Mouse (Mus musculus) embryonic facial prominence, embryonic 12.5 days (tissue): ENCODE data around the gene Myt1l. TPM values are rescaled to one million over a fixed set of nuclear protein-coding genes. Genes with fewer than 3 reads are reported as not detected.

ENCODE experiments used
- ATAC-seq: fragments of 200-750 bp; cut with Nextera tagmentation; 2 replicates; pipeline ENCODE4 v1.8.0; 2017; ENCODE audit not compliant: insufficient number of reproducible peaks, insufficient read depth, low FRiP score, low TSS enrichment
- H3K27ac ChIP-seq: fragments of 300-500 bp; sonication (generic); 2 replicates; pipeline ENCODE4 v1.5.1; 2016; ENCODE audit warnings: mild to moderate bottlenecking
- H3K27me3 ChIP-seq: fragments of 300-500 bp; sonication (generic); 2 replicates; pipeline ENCODE4 v1.6.1; 2016; ENCODE audit warnings: mild to moderate bottlenecking, moderate library complexity
- H3K36me3 ChIP-seq: fragments of 300-500 bp; sonication (generic); 2 replicates; pipeline ENCODE4 v1.6.1; 2016; ENCODE audit warnings: mild to moderate bottlenecking
- H3K4me1 ChIP-seq: fragments of 300-500 bp; sonication (generic); 2 replicates; pipeline ENCODE4 v1.6.1; 2016
- H3K4me2 ChIP-seq: fragments of 300-500 bp; sonication (generic); replicated peaks from 2 replicates; pipeline ENCODE4 v1.6.1; 2016; ENCODE audit warnings: mild to moderate bottlenecking, moderate library complexity
- H3K4me3 ChIP-seq: fragments of 300-500 bp; sonication (generic); 2 replicates; pipeline ENCODE4 v1.5.1; 2016; ENCODE audit warnings: mild to moderate bottlenecking
- H3K9ac ChIP-seq: fragments of 300-500 bp; sonication (generic); 2 replicates; pipeline ENCODE4 v1.6.1; 2016; ENCODE audit warnings: mild to moderate bottlenecking, moderate library complexity
- H3K9me3 ChIP-seq: fragments of 300-500 bp; sonication (generic); 2 replicates; pipeline ENCODE4 v1.6.1; 2016; ENCODE audit warnings: mild to moderate bottlenecking, moderate library complexity
- WGBS: fragments of 180-500 bp; shearing (Covaris S2); methylation state at CpG from one replicate; pipeline ENCODE4 v1.1.7; 2016; 5-methylcytosine and 5-hydroxymethylcytosine counted together
- polyA plus RNA-seq: library from polyadenylated mRNA; unstranded; fragments of >200 nt; fragmentation: Nextera tagmentation; extraction: Ambion mirVana; gene quantifications from 2 replicates; pipeline ENCODE4 v1.2.1, GENCODE M21; 2016

The Myt1l gene
- polyA plus RNA-seq, 1 experiment from 2014 or later = 9.8 TPM

- ATAC-seq = no peak
- H3K9ac ChIP-seq = no peak overlapping the region
- H3K9me3 ChIP-seq = no peaks in the 10 kb centered on the region
- H3K4me1 ChIP-seq = no peaks in the 10 kb centered on the region
- H3K27me3 ChIP-seq = no peaks in the 10 kb centered on the region
- H3K27ac ChIP-seq = no peak overlapping the region
- H3K36me3 ChIP-seq = no peaks in the 10 kb centered on the region
- 90% methylated on average over 6 of the region's 6 CpGs for WGBS
- no peak overlapping the region for H3K4me3 ChIP-seq
- no peak overlapping the region for H3K4me2 ChIP-seq
Observed at GRCm38 (mm10) chr12:29570351-29570750, 42.2 kb downstream of the Myt1l start.

DNA sequence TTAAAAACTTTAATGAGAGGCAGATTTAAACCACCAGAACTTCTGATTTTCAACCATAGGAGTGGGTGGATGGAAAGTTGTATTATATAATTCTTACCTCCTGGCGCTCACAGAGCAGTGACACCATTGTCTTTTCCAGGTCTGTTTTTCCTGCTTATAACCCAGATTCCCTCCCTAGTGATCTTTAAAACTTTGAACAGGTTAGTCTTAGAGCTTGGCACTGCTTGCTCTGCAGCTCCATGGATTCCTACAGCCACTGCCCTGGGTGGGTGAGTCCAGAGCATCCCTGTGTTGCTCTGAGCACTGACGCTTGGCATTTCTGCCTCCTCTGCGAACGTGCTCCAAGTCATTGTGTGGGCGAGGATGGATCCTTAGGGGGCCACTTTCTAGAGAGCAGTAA is 43.4 kb downstream of the Myt1l start:
- Histone ChIP-seq H3K9me3 (no peaks in the 10 kb centered on the region), H3K9ac (no peak overlapping the region), H3K27me3 (no peaks in the 10 kb centered on the region), H3K36me3 (no peaks in the 10 kb centered on the region), H3K4me2 (no peak overlapping the region), H3K4me1 (no peaks in the 10 kb centered on the region), H3K27ac (no peak overlapping the region), H3K4me3 (no peak overlapping the region)
- WGBS = 85% methylated on average over 5 of the region's 5 CpGs
- no peak for ATAC-seq

DNA sequence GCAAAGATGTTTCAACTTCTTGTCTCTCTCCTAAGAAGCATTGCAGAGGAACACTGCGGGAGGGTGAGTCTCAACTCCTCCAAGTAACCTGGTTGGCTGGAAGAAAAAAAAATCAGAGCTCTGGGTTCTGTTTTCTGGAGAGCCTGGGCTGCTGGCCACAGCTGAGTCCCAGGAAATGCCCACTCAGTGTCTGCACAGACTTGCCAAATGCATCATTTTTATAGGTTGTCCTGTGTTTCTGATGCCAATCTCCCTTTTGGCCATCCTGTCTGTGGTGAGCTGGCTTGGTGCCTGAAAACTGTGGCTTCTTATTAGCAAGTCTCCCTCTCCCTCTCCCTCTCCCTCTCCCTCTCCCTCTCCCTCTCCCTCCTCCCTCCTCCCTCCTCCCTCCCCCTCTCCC is 65.6 kb downstream of the Myt1l start:
- Histone ChIP-seq H3K9ac (no peak overlapping the region), H3K9me3 (peaks cover 5% of the 10 kb centered on the region; the same call in 1 of the 2 replicates), H3K4me1 (no peaks in the 10 kb centered on the region), H3K4me3 (no peak overlapping the region), H3K27ac (no peak overlapping the region), H3K4me2 (no peak overlapping the region), H3K36me3 (no peaks in the 10 kb centered on the region), H3K27me3 (no peaks in the 10 kb centered on the region)
- WGBS = 78% methylated on average over 1 of the region's 1 CpGs
- no peak for ATAC-seq

- Histone ChIP-seq H3K9ac (no peak overlapping the region), H3K27me3 (no peaks in the 10 kb centered on the region), H3K9me3 (no peaks in the 10 kb centered on the region), H3K4me2 (no peak overlapping the region), H3K4me1 (no peaks in the 10 kb centered on the region), H3K4me3 (no peak overlapping the region), H3K27ac (no peak overlapping the region), H3K36me3 (no peaks in the 10 kb centered on the region)
- ATAC-seq = no peak
- 57% methylated on average over 6 of the region's 6 CpGs for WGBS
Observed at GRCm38 (mm10) chr12:29599916-29600315, 71.7 kb downstream of the Myt1l start.

DNA sequence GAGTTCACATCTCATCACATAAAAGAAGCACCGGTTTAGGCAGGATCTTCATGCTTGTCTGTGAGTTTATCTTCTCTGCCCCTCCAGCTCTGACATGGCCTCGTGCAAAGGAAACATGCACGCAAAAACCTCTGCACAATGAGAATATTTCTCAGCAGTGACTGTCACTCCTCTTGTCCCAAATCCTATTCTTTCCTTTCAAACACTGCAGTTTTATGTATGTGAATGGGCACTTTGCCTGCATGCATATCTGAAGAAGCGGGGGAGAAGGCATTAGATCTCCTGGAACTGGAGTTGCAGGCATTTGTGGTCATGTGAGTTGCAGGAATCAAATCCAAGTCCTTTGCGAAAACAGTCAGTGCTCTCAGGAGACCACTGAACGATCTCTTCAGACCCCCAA is 73.0 kb downstream of the Myt1l start:
- ATAC-seq = no peak
- Histone ChIP-seq H3K4me1 (no peaks in the 10 kb centered on the region), H3K27me3 (no peaks in the 10 kb centered on the region), H3K36me3 (no peaks in the 10 kb centered on the region), H3K4me2 (no peak overlapping the region), H3K9me3 (no peaks in the 10 kb centered on the region), H3K9ac (no peak overlapping the region), H3K27ac (no peak overlapping the region), H3K4me3 (no peak overlapping the region)
- 82% methylated on average over 6 of the region's 6 CpGs for WGBS

DNA sequence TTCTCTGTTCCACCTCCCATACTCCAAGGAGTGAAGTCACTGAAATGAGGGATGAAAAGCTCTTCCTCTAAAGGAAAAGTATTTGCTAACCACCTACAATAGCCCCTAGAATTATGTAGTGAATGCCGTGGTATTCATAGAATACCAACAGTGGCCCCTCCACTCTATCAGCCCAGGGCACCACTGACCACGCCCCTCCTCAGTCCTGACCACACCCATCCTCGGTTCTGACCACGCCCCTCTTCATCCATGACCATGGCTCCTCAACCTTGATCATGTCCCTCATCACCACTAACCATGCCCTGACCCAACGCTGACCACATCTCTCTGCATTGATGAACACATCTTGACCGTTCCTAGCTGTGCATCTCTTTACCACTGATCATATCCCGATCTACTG is 76.5 kb downstream of the Myt1l start:
- H3K9ac ChIP-seq = no peak overlapping the region
- no peak overlapping the region for H3K27ac ChIP-seq
- no peaks in the 10 kb centered on the region for H3K27me3 ChIP-seq
- H3K4me2 ChIP-seq = no peak overlapping the region
- ATAC-seq = no peak
- no peaks in the 10 kb centered on the region for H3K9me3 ChIP-seq
- H3K4me3 ChIP-seq = no peak overlapping the region
- H3K36me3 ChIP-seq = no peaks in the 10 kb centered on the region
- no peaks in the 10 kb centered on the region for H3K4me1 ChIP-seq
- WGBS = 76% methylated on average over 7 of the region's 7 CpGs

- H3K4me1 ChIP-seq = no peaks in the 10 kb centered on the region
- H3K4me2 ChIP-seq = no peak overlapping the region
- no peaks in the 10 kb centered on the region for H3K9me3 ChIP-seq
- no peak overlapping the region for H3K4me3 ChIP-seq
- 79% methylated on average over 5 of the region's 5 CpGs for WGBS
- H3K27ac ChIP-seq = no peak overlapping the region
- H3K36me3 ChIP-seq = no peaks in the 10 kb centered on the region
- no peaks in the 10 kb centered on the region for H3K27me3 ChIP-seq
- ATAC-seq = no peak
- no peak overlapping the region for H3K9ac ChIP-seq
Observed at GRCm38 (mm10) chr12:29605124-29605523, 76.9 kb downstream of the Myt1l start.

GRCm38 (mm10) chr12:29606221-29606620 is 78.0 kb downstream of the Myt1l start:
- H3K4me2 ChIP-seq = no peak overlapping the region
- no peak overlapping the region for H3K4me3 ChIP-seq
- ATAC-seq = no peak
- H3K9ac ChIP-seq = no peak overlapping the region
- no peaks in the 10 kb centered on the region for H3K36me3 ChIP-seq
- 80% methylated on average over 6 of the region's 6 CpGs for WGBS
- no peak overlapping the region for H3K27ac ChIP-seq
- H3K9me3 ChIP-seq = no peaks in the 10 kb centered on the region
- no peaks in the 10 kb centered on the region for H3K27me3 ChIP-seq
- no peaks in the 10 kb centered on the region for H3K4me1 ChIP-seq

DNA sequence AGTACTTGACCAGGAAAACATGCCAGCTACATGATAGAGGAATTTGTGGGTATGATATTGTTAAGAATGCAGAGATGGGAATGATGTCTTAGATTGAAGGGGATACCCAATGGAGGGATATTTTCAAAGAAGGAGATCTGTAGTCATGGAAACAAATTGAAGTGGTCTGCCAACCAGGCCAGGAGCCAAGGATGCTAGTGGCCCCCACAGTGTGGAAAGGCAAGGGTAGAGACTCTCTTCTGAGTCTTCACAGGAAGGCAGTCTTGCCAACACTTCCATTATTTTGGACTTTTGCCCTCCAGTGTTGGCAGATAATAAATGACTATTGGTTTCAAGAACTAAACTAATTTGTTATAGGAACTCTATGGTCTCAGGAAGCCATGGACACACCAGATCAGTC is 89.6 kb downstream of the Myt1l start:
- no peaks in the 10 kb centered on the region for H3K27me3 ChIP-seq
- H3K4me3 ChIP-seq = no peak overlapping the region
- no peaks in the 10 kb centered on the region for H3K36me3 ChIP-seq
- no peak overlapping the region for H3K4me2 ChIP-seq
- H3K4me1 ChIP-seq = no peaks in the 10 kb centered on the region
- ATAC-seq = no peak
- H3K9me3 ChIP-seq = no peaks in the 10 kb centered on the region
- H3K9ac ChIP-seq = no peak overlapping the region
- no peak overlapping the region for H3K27ac ChIP-seq

DNA sequence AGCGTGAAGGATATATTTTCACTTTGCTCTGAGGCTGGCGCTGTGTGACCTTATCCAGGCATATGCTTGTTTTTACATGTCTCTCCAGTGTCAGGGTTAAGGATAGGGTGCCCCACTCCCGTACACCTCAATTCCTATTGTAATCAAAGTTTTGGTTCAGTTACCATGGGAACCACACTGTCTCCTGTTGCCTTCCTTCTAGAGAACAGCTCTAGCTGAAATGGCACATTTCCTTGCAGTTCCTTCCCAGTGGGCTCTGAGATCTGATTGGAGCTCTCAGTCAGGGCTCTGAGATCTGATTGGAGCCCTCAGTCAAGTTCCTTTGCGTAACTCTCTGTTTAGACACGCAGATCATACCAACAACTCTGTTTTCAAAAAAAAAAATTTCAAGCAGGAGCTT is 93.3 kb downstream of the Myt1l start:
- no peaks in the 10 kb centered on the region for H3K9me3 ChIP-seq
- no peak overlapping the region for H3K27ac ChIP-seq
- H3K27me3 ChIP-seq = no peaks in the 10 kb centered on the region
- no peaks in the 10 kb centered on the region for H3K4me1 ChIP-seq
- no peak overlapping the region for H3K4me3 ChIP-seq
- no peak overlapping the region for H3K4me2 ChIP-seq
- H3K36me3 ChIP-seq = no peaks in the 10 kb centered on the region
- no peak overlapping the region for H3K9ac ChIP-seq
- 68% methylated on average over 5 of the region's 5 CpGs for WGBS
- ATAC-seq = no peak

- Histone ChIP-seq H3K4me1 (no peaks in the 10 kb centered on the region), H3K27ac (no peak overlapping the region), H3K36me3 (no peaks in the 10 kb centered on the region), H3K27me3 (no peaks in the 10 kb centered on the region), H3K4me3 (no peak overlapping the region), H3K9me3 (no peaks in the 10 kb centered on the region), H3K9ac (no peak overlapping the region), H3K4me2 (no peak overlapping the region)
- no peak for ATAC-seq
- WGBS = 70% methylated on average over 15 of the region's 15 CpGs
Observed at GRCm38 (mm10) chr12:29627956-29628750, 100.0 kb downstream of the Myt1l start.

GRCm38 (mm10) chr12:29629875-29630538 is 101.8 kb downstream of the Myt1l start:
- H3K9ac ChIP-seq = no peak overlapping the region
- no peak overlapping the region for H3K4me3 ChIP-seq
- H3K4me1 ChIP-seq = no peaks in the 10 kb centered on the region
- ATAC-seq = no peak
- H3K27ac ChIP-seq = no peak overlapping the region
- no peaks in the 10 kb centered on the region for H3K9me3 ChIP-seq
- H3K27me3 ChIP-seq = no peaks in the 10 kb centered on the region
- no peaks in the 10 kb centered on the region for H3K36me3 ChIP-seq
- WGBS = 55% methylated on average over 10 of the region's 10 CpGs
- H3K4me2 ChIP-seq = no peak overlapping the region
